Mouse (Mus musculus): Measurements from ENCODE around the gene Syde1. TPM values are rescaled to one million over a fixed set of nuclear protein-coding genes. Genes with fewer than 3 reads are reported as not detected.
A peak's percentile ranks its signal among the peaks of the same experiment; 100 is the strongest.

The Syde1 gene
- total RNA-seq, 2 experiments from 2014 or later = 0.45 TPM; not detected in 1

- no peak for ATAC-seq (replicated peaks; ENCODE audit: low FRiP score, poor library complexity, severe bottlenecking)
Measured at GRCm38 (mm10) chr10:78578204-78578603, 13.6 kb downstream of the Syde1 start.

GRCm38 (mm10) chr10:78576435-78577184, 15.2 kb downstream of the Syde1 start:
- no peak for ATAC-seq (replicated peaks; ENCODE audit: low FRiP score, poor library complexity, severe bottlenecking)

GRCm38 (mm10) chr10:78575690-78576089, 16.1 kb downstream of the Syde1 start:
- ATAC-seq (replicated peaks; ENCODE audit: low FRiP score, poor library complexity, severe bottlenecking) = no peak

DNA sequence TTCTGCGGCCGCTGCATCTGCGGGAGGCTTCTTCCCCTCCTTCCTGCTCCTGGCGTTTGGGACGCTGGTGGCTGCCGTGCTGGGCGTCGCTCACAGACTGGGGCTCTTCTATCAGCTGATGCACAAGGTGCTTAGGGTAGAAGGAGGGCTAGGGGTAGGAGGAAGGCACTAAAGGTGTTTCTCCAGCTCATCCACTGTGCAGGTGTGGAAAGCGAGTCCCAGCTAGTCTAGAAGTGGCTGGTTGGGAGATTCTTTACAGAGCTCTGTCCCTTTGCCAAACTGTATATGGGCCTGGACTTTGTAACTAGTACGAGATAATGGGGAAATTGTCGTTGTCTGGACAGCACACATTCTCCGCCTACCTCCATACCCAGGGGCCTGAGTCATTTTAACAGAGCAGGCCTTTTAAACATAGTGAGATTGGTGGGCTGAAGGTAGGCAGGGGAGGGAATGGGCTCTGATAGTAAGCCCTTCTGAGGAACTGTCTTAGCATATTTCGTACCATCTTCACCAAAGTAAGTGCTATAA, 16.6 kb downstream of the Syde1 start:
- ATAC-seq (replicated peaks; ENCODE audit: low FRiP score, poor library complexity, severe bottlenecking) = 0 out of 2 replicates have a peak, but pooled peaks have one; percentile 2

GRCm38 (mm10) chr10:78574250-78575104, 17.3 kb downstream of the Syde1 start, which contains the start of gene Ilvbl:
Gene Ilvbl, plus strand, starts transcription at chr10:78574346.
- peak; percentile 91 for ATAC-seq (replicated peaks; ENCODE audit: low FRiP score, poor library complexity, severe bottlenecking)

DNA sequence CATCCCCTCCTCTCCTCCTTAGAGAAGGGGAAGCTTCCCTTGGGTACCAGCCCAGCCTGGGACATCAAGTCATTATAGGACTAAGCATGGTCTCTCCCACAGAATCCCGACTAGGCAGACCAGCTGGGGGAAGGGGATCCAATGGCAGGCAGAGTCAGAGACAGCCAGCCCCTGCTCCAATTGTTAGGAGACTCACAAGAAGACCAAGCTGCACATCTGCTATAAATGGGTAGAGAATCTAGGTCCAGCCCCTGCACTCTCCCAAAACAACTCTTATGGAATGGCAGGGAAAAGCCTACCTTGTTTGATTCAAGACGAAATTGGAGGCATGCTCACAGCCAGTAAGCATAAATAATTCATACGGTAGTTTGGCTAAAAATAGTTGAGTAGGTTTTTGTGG, 18.5 kb downstream of the Syde1 start:
- ATAC-seq (replicated peaks; ENCODE audit: low FRiP score, poor library complexity, severe bottlenecking) = no peak

- no peak for ATAC-seq (replicated peaks; ENCODE audit: low FRiP score, poor library complexity, severe bottlenecking)
Measured at GRCm38 (mm10) chr10:78570897-78571296, 20.9 kb downstream of the Syde1 start.

- no peak for ATAC-seq (replicated peaks; ENCODE audit: low FRiP score, poor library complexity, severe bottlenecking)
Measured at GRCm38 (mm10) chr10:78570416-78570815, 21.3 kb downstream of the Syde1 start.

DNA sequence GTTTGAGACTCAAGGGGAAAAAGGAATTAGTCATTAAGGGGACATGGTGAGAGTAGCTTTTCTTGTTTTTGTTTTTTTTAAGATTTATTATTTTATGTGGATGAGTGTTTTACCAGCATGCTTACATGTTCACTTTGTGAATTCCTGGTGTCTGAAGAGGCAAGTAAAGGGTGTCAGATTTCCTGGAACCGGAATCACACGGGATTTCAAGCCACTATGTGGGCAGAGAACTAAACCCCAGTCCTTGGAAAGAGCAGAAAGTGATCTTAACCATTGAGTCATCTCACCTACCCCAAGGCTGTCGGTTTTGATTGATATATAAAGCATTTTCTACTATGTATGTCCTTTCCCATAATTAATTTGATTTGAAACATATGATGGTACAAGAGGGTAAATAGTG, 22.1 kb downstream of the Syde1 start:
- ATAC-seq (replicated peaks; ENCODE audit: low FRiP score, poor library complexity, severe bottlenecking) = no peak

DNA sequence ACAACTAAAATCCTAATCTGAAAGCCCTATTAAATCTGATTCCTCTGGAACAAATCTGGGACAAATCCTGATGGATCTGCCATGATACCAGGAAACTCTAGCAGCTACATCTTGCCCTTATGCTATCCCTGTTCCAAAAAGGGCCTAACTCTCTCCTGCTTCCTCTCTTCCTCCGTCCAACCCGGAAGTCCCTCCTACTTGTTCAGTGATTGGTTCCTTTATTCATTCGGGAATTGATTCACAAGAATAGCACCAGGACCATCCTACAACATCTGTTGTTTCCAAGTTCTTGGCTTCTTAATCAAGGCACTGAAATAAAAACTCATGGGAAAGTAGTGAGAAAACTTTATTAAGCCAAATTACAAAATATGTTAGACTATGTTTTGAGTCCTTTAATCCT, 22.6 kb downstream of the Syde1 start:
- no peak for ATAC-seq (replicated peaks; ENCODE audit: low FRiP score, poor library complexity, severe bottlenecking)

GRCm38 (mm10) chr10:78565070-78565469, 26.7 kb downstream of the Syde1 start:
- ATAC-seq (replicated peaks; ENCODE audit: low FRiP score, poor library complexity, severe bottlenecking) = no peak

GRCm38 (mm10) chr10:78540943-78541342, 50.8 kb downstream of the Syde1 start:
- ATAC-seq (replicated peaks; ENCODE audit: low FRiP score, poor library complexity, severe bottlenecking) = no peak

Other genes with a start within 250 kb of the Syde1 start
- gene Agpat3, start 239.5 kb downstream of the Syde1 start, total RNA-seq (2015; ENCODE audit: low replicate concordance) = 16.6 and 24.7 TPM in 2 replicates
- gene Agpat3, start 239.5 kb downstream of the Syde1 start, total RNA-seq (2017; ENCODE audit: low replicate concordance) = 10.5 and 14.0 TPM in 2 replicates
- gene Rrp1, start 178.9 kb downstream of the Syde1 start, total RNA-seq (2015; ENCODE audit: low replicate concordance) = 23.1 and 56.2 TPM in 2 replicates
- gene Rrp1, start 178.9 kb downstream of the Syde1 start, total RNA-seq (2017; ENCODE audit: low replicate concordance) = 61.2 and 63.2 TPM in 2 replicates
- 14.3 TPM in 1 of 2 replicates, not detected in the other for gene Cstb, start 166.3 kb downstream of the Syde1 start, total RNA-seq (2015; ENCODE audit: low replicate concordance)
- 6.7 TPM in 1 of 2 replicates, not detected in the other for gene Cstb, start 166.3 kb downstream of the Syde1 start, total RNA-seq (2017; ENCODE audit: low replicate concordance)
- gene Pdxk, start 127.0 kb downstream of the Syde1 start, total RNA-seq (2015; ENCODE audit: low replicate concordance) = 1.1 and 3.4 TPM in 2 replicates
- 0.90 and 2.6 TPM in 2 replicates for gene Pdxk, start 127.0 kb downstream of the Syde1 start, total RNA-seq (2017; ENCODE audit: low replicate concordance)
- gene Olfr1358, start 74.5 kb downstream of the Syde1 start, total RNA-seq (2015; ENCODE audit: low replicate concordance) = not detected in 2 replicates
- gene Olfr1358, start 74.5 kb downstream of the Syde1 start, total RNA-seq (2017; ENCODE audit: low replicate concordance) = not detected in 2 replicates
- 7.2 and 17.2 TPM in 2 replicates for gene Ilvbl, start 17.6 kb downstream of the Syde1 start, total RNA-seq (2015; ENCODE audit: low replicate concordance)
- 1.9 and 2.3 TPM in 2 replicates for gene Ilvbl, start 17.6 kb downstream of the Syde1 start, total RNA-seq (2017; ENCODE audit: low replicate concordance)
- not detected in 2 replicates for gene Olfr1357, start 26.1 kb upstream of the Syde1 start, total RNA-seq (2015; ENCODE audit: low replicate concordance)
- gene Olfr1357, start 26.1 kb upstream of the Syde1 start, total RNA-seq (2017; ENCODE audit: low replicate concordance) = not detected in 2 replicates
- gene Casp14, start 126.3 kb upstream of the Syde1 start, total RNA-seq (2015; ENCODE audit: low replicate concordance) = not detected in 2 replicates
- gene Casp14, start 126.3 kb upstream of the Syde1 start, total RNA-seq (2017; ENCODE audit: low replicate concordance) = not detected in 2 replicates
- not detected in 2 replicates for gene Ccdc105, start 161.1 kb upstream of the Syde1 start, total RNA-seq (2015; ENCODE audit: low replicate concordance)
- gene Ccdc105, start 161.1 kb upstream of the Syde1 start, total RNA-seq (2017; ENCODE audit: low replicate concordance) = not detected in 2 replicates
- not detected in 2 replicates for gene Slc1a6, start 188.5 kb upstream of the Syde1 start, total RNA-seq (2015; ENCODE audit: low replicate concordance)
- gene Slc1a6, start 188.5 kb upstream of the Syde1 start, total RNA-seq (2017; ENCODE audit: low replicate concordance) = not detected in 2 replicates